In the genomic region with DNA sequence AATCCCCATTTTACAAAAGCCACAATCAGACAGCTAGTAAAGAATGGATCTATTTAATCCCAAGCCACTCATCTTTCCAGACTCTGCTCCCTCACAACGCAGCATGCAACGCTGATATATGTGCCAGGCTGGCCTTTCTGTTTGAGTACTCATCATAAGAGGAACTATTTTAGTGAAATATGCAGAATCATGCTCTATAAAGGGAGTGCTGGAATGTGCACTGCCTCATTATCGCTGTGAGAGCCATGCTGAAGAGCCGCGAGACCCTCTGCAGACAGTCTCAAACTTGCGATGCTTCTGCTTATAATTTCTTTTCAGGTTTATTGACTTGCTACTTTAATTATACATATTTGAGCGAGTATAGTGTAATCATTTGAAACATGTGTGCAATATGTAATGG, we compare ENCODE assay signal across 26 mouse cellular contexts.
A peak's percentile ranks its signal among the peaks of the same experiment; 100 is the strongest.
DNase-seq lines count a peak whose midpoint lies in the region; ATAC-seq and TF ChIP-seq lines count a peak whose summit lies in the region.
"Had no signal": no experiment of that assay in that cellular context is flagged by ENCODE, and none has a peak within 500 bp of the region (broad histone marks: within the 10 kb centered on the region; RNA-seq: fewer than 3 reads in every experiment).

No protein-coding gene starts in this region.

- no peak overlapping the region for H3K9ac ChIP-seq in forebrain, embryonic 14.5 days (ENCODE audit: low read length)
- no peak overlapping the region for H3K9ac ChIP-seq in forebrain, embryonic 11.5 days (ENCODE audit: low read length)
- no peak overlapping the region for H3K9ac ChIP-seq in forebrain, postnatal 0 days
- H3K9ac ChIP-seq: heart, embryonic 13.5 days; hindbrain, embryonic 12.5 days; hindbrain, embryonic 15.5 days had no signal

- no peak for TF ChIP-seq POLR2A in brain, embryonic 14.5 days (IDR thresholded peaks at IDR 0.05; ENCODE audit: borderline replicate concordance, extremely low read depth, insufficient read depth, insufficient read length, poor library complexity, severe bottlenecking)

- no peaks in the 10 kb centered on the region for H3K9me3 ChIP-seq in forebrain, embryonic 14.5 days (replicated peaks; ENCODE audit: control insufficient read depth, low read length)
- H3K9me3 ChIP-seq in forebrain, embryonic 11.5 days (ENCODE audit: control insufficient read depth, low read length) = no peaks in the 10 kb centered on the region
- no peaks in the 10 kb centered on the region for H3K9me3 ChIP-seq in forebrain, postnatal 0 days (ENCODE audit: low read length)
- H3K9me3 ChIP-seq: heart, embryonic 10.5 days; heart, embryonic 13.5 days; hindbrain, embryonic 12.5 days; hindbrain, embryonic 15.5 days had no signal

- DNase-seq in forebrain, embryonic 14.5 days (ENCODE audit: low spot score) = peak; percentile 42
- DNase-seq in forebrain, embryonic 11.5 days (ENCODE audit: low spot score) = no peak
- DNase-seq in Muller cell, postnatal 12 days (ENCODE audit: inconsistent ontology term) = peak; percentile 42
- peak; percentile 55 for DNase-seq in brain, embryonic 14.5 days (ENCODE audit: low read depth)
- peak; percentile 32 for DNase-seq in forebrain, postnatal 0 days
- no peak for DNase-seq in gastrocnemius, adult 8-10 months (ENCODE audit: low spot score in 2 of 2)
- DNase-seq in layer of hippocampus, adult 2 months (ENCODE audit: low spot score in 2 of 2) = no peak
- no peak for DNase-seq in thymus, postnatal 0 days (ENCODE audit: low spot score)
- DNase-seq: adrenal gland, postnatal 10 days; adrenal gland, postnatal 36 days; cerebellum, adult 11 months; cerebellum, adult 2 months; cerebellum, adult 9-11 months; cerebellum, postnatal 25 days; gastrocnemius, postnatal 10 days; gastrocnemius, postnatal 36 days; heart, adult 2 months; heart, postnatal 14 days; heart, postnatal 4 days had no signal

- no peak overlapping the region for H3K27ac ChIP-seq in forebrain, embryonic 14.5 days (ENCODE audit: low read depth, low read length)
- H3K27ac ChIP-seq in forebrain, embryonic 11.5 days (ENCODE audit: low read depth, low read length) = no peak overlapping the region
- no peak overlapping the region for H3K27ac ChIP-seq in forebrain, postnatal 0 days (ENCODE audit: low read depth, low read length)
- no peak overlapping the region for H3K27ac ChIP-seq in layer of hippocampus, adult 2 months
- H3K27ac ChIP-seq: heart, adult 2 months; heart, embryonic 10.5 days; heart, embryonic 13.5 days; hindbrain, embryonic 12.5 days; hindbrain, embryonic 15.5 days had no signal

- H3K4me1 ChIP-seq in forebrain, embryonic 14.5 days (ENCODE audit: control insufficient read depth, insufficient read depth, low read length) = peaks cover 17% of the 10 kb centered on the region
- H3K4me1 ChIP-seq in forebrain, embryonic 11.5 days (replicated peaks; ENCODE audit: control insufficient read depth, insufficient read depth, low read length) = peaks cover 11% of the 10 kb centered on the region
- no peaks in the 10 kb centered on the region for H3K4me1 ChIP-seq in forebrain, postnatal 0 days (ENCODE audit: insufficient read depth)
- H3K4me1 ChIP-seq: heart, embryonic 10.5 days; heart, embryonic 13.5 days had no signal

- ATAC-seq in forebrain, embryonic 14.5 days = 0 out of 2 replicates have a peak, but pooled peaks have one; percentile 38
- ATAC-seq in forebrain, embryonic 11.5 days (replicated peaks; ENCODE audit: low FRiP score) = no peak
- ATAC-seq in forebrain, postnatal 0 days = peak; percentile 54; the same call in 1 of the 2 replicates
- ATAC-seq: activated CD4-positive, CD25-positive, alpha-beta regulatory T cell, adult 4 months; CD4-positive, CD25-positive, alpha-beta regulatory T cell, adult 4 months; intestine, postnatal 0 days had no signal

- TF ChIP-seq CTCF in brain, embryonic 14.5 days (IDR thresholded peaks at IDR 0.05; ENCODE audit: borderline replicate concordance, extremely low read depth, insufficient read depth, insufficient read length) = no peak
- no peak for TF ChIP-seq CTCF in forebrain, postnatal 0 days (IDR thresholded peaks at IDR 0.05; ENCODE audit: low read depth)
- TF ChIP-seq CTCF in layer of hippocampus, adult 2 months (conservative IDR thresholded peaks at IDR 0.05) = no peak

- H3K27me3 ChIP-seq in forebrain, embryonic 14.5 days (replicated peaks; ENCODE audit: control insufficient read depth, insufficient read depth, low read length) = peaks cover 9% of the 10 kb centered on the region; the same call in 1 of the 2 replicates
- peaks cover 4% of the 10 kb centered on the region; the same call in 1 of the 2 replicates for H3K27me3 ChIP-seq in forebrain, embryonic 11.5 days (ENCODE audit: control insufficient read depth, insufficient read depth, low read length)
- H3K27me3 ChIP-seq in forebrain, postnatal 0 days (ENCODE audit: insufficient read depth, low read length) = 0 out of 2 replicates have a peak, but pooled peaks cover 6% of the 10 kb centered on the region

- no peak overlapping the region for H3K4me3 ChIP-seq in forebrain, embryonic 14.5 days (ENCODE audit: low read depth, low read length)
- H3K4me3 ChIP-seq in forebrain, embryonic 11.5 days (ENCODE audit: low read depth, low read length) = no peak overlapping the region
- no peak overlapping the region for H3K4me3 ChIP-seq in forebrain, postnatal 0 days (ENCODE audit: low read depth, low read length)
- no peak overlapping the region for H3K4me3 ChIP-seq in layer of hippocampus, adult 2 months
- H3K4me3 ChIP-seq: heart, adult 2 months; heart, embryonic 10.5 days; heart, embryonic 13.5 days; hindbrain, embryonic 12.5 days; hindbrain, embryonic 15.5 days had no signal

- H3K4me2 ChIP-seq in forebrain, embryonic 14.5 days (ENCODE audit: low read length) = no peak overlapping the region
- H3K4me2 ChIP-seq in forebrain, embryonic 11.5 days (ENCODE audit: low read depth, low read length, severe bottlenecking) = no peak overlapping the region
- no peak overlapping the region for H3K4me2 ChIP-seq in forebrain, postnatal 0 days (ENCODE audit: low read depth)
- H3K4me2 ChIP-seq: heart, embryonic 13.5 days; hindbrain, embryonic 12.5 days; hindbrain, embryonic 15.5 days had no signal

- H3K36me3 ChIP-seq in forebrain, embryonic 14.5 days (ENCODE audit: control insufficient read depth, insufficient read depth, low read length) = no peaks in the 10 kb centered on the region
- no peaks in the 10 kb centered on the region for H3K36me3 ChIP-seq in forebrain, embryonic 11.5 days (ENCODE audit: control insufficient read depth, insufficient read depth, low read length)
- no peaks in the 10 kb centered on the region for H3K36me3 ChIP-seq in forebrain, postnatal 0 days (ENCODE audit: insufficient read depth)
- H3K36me3 ChIP-seq: heart, embryonic 10.5 days; heart, embryonic 13.5 days; hindbrain, embryonic 12.5 days; hindbrain, embryonic 15.5 days had no signal

- 33% methylated on average over 7 of the region's 7 CpGs for WGBS in forebrain, embryonic 14.5 days
- 69% methylated on average over 7 of the region's 7 CpGs for WGBS in forebrain, embryonic 11.5 days
- WGBS in forebrain, postnatal 0 days = 30% methylated on average over 7 of the region's 7 CpGs

Comparison
In these comparisons a context has a peak if more than half of its experiments do, and no peak if none do; other contexts are left out.
1. DNase-seq: peak in forebrain, embryonic 14.5 days (single experiment), Muller cell, postnatal 12 days (single experiment), brain, embryonic 14.5 days (single experiment) and forebrain, postnatal 0 days (single experiment); none in forebrain, embryonic 11.5 days (single experiment), gastrocnemius, adult 8-10 months (0 of 2), layer of hippocampus, adult 2 months (0 of 2) and thymus, postnatal 0 days (single experiment).